Mouse (Mus musculus) heart, adult 9 months (tissue): ENCODE measurements around the gene Usp43.
A peak's percentile ranks its signal among the peaks of the same experiment; 100 is the strongest.

Experiments used
- DNase-seq, 2 experiments: peaks; one replicate each; pipeline ENCODE4 v3.0.0; 2022; ENCODE audit warnings: low spot score in 2 of 2

Gene Usp43

DNA sequence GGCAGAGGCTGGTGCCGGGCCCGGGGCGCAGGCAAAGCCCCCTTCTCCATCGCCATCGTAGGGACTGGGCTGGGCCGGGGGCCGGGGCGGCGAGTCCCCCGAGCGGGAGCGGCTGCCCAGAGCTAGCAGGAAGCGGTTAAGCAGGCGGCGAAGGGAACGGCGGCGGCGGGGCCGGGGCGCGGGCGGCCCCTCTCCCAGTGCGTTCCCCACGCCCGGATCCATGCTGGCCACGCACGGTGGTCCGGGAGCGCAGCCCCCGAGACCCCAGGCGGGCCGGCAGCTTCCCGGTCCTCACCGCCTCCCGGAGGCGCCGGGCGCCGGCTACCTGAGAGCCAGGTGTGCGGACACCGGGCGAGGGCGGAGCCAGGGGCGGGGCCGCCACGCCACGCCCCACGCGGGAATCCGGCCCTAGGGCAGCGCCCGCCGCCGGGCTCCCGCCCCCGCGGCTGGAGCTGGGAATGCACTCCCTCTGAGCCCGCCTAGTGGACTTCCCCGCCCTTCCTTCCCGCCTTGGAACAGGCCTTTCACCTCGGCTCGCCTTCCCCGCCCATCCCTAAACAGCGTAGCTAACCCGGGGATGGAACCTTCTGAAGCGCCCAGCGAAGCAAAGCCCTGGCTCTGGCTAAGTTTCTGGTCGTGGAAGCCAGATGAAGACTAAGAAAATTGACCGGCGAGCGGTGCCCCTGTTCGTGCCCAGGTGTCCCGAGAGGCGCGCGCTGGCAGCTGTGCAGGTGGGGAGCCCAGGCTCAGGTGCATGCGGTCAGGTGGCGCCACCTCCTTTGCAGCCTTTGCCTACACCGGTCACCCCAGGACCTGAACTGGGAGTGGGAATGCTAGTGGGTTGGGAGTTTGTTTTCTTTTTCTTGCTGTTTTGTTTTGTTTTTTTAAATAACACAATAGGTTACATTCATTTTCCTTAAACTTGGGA, at the start of gene Usp43:
Gene Usp43 (minus strand): TSS at position 327 of the 928 bp plus-strand sequence.
- DNase-seq, result peak; percentile 70 to 74

DNA sequence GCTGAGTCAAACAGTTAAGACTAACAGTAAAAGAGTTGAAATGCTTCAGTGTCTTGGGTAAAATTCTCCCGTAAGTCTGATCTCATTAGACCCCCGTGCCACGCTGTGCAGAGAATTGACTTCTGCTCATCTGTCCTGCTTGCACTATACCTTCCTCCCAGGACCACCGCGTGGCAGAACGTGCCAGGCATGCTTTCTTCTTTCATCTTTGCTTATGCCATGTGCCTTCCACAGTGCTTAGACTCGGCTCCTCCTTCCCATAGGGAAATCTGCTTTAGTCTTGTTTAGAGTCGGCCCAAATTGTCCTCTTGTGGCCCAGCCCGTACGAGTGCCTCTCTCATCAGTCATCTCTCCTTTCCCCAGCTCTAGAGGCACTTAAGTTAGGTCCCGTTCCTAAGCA, 45.9 kb upstream of the Usp43 start:
- DNase-seq, result no peak

GRCm38 (mm10) chr11:67965905-67966878, 44.2 kb upstream of the Usp43 start, which contains the start of gene Stx8:
Gene Stx8 (plus strand): TSS chr11:67966193.
- DNase-seq, result peak; percentile 88 to 90

DNA sequence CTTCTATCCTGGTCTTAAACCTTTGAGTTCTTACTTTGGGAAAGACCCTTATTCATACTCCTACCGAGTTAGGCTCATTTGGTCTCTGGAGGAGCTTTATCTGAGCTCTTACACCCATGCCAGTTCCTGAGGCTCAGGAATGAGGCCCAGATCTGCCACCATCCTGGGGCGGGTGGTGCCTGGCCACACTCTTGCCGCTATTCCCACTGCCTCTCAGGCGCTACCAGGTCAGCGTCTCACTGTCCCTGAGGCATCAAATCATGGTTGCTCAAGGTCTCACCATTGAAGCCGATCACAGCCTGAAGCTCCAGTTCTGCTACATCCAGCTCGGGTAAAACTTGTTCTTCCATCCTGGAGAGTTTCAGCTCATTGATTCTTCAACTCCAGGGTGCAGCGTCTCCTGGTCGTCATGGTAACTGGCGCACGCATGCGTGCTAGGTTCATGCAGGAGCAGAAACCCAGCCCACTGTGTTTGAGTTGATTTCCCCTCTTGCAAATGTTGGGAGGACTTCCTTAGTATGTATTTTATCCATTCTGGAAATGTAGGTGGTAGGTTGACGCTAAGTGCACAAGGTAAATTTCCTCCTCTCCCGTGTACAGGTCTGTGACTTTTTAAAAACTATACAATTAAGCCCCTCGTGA, 43.4 kb upstream of the Usp43 start, which contains the start of gene Cfap52:
Gene Cfap52 (minus strand): TSS at position 410 of the 642 bp plus-strand sequence.
- peak; percentile 73 to 78 for DNase-seq

DNA sequence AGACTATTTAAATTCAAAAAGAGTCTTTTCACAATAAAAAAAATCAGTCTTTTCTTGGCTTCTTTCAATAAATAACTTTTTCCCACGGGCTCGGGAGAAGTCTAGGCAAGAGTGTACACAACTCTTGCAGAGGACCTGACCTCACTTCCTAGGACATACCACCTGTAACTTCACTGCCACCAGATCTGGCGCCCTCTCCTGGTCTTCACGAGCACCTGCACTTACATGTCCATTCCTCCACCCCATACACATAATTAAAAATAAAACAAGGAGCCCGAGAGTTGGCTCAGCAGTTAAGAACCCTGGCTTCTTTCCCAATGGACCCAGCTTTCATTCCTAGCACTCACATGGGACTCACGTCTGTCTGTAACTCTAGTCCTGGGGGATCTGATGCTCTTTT, 42.2 kb upstream of the Usp43 start:
- no peak for DNase-seq

- no peak for DNase-seq
Measured at GRCm38 (mm10) chr11:67954413-67954812, 32.5 kb upstream of the Usp43 start.

DNA sequence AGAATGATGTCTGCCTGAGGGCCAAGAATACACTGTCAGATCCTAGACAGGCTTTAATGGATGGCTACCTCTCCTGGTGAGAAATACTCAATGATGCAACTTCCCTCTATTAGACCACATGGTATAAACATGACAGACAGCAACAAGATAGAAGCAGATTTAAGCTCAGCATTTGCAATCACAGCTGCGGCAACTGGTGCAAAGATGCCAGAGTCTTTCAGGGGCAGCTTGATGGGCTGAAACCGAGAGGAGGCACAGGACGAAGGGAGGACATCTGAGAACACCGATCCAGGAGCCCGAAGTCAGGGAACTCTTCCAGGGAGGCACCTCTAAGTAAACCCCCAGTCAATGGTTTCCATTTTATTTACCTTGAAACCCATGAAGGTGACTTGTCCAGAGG, 31.7 kb upstream of the Usp43 start:
- no peak for DNase-seq

GRCm38 (mm10) chr11:67949475-67949874, 27.5 kb upstream of the Usp43 start:
- no peak for DNase-seq

GRCm38 (mm10) chr11:67948229-67948628, 26.3 kb upstream of the Usp43 start:
- DNase-seq, result no peak

DNA sequence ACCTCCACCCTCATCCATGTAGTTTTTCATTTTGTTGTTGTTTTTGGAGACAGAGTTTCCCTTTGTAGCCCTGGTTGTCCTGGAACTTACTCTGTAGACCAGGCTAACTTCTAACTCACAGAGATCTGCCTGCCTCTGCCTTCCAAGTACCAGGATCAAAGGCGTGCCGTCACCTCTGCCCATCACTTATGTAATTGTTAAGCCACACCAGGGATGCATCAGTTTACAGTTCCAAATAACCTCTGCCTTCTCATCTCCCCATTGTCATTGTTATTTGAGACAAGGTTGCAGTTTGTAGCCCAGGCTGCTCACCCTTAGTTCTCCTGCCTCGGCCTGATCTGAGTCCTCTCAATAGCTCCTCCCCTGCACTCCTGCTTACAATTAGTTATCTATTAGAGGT, 10.2 kb upstream of the Usp43 start:
- DNase-seq, result no peak

- DNase-seq, result no peak
Measured at GRCm38 (mm10) chr11:67926348-67927055, 4.5 kb upstream of the Usp43 start.

DNA sequence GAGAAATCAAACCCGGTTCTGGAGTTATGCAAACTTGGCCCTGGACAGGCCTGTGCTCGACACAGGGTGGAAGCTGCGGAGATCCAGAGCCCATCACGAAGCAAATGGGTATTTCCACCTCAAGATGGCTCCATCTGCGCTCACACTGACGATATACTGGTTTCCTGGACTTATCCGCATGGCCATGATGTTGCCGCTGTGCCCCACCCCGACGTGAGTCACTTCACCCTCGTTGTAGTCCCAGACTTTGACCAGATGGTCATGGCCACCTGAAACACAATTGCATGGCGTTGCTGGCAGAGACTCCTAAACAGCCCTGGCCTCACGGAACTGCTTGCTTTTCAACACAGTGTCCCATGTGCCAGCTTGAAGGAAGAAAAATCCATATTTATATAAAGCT, 3.0 kb upstream of the Usp43 start:
- DNase-seq, result no peak

DNA sequence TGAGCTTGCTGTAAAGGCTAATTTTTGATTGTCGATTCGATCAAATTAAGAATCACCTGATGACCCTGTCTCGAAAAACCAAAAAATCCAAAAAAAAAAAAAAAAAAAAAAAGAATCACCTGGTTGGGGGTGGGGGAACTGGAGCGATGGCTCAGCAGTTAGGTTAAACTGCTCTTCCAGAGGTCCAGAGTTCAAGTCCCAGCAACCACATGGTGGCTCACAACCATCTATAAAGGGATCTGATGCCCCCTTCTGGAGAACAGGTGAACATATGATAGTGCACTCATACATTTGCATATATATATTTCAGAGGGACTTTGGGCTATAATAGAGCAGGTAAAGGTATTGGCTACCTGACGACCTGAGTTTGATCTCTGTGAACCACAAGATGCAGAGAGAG, 1.8 kb upstream of the Usp43 start:
- DNase-seq, result no peak

- peak; percentile 68 to 75 for DNase-seq
Measured at GRCm38 (mm10) chr11:67922755-67923125, 787 bp upstream of the Usp43 start.

- peak in 1 of 2 experiments; percentile 36 for DNase-seq
Measured at GRCm38 (mm10) chr11:67921091-67921826, 694 bp downstream of the Usp43 start.

GRCm38 (mm10) chr11:67920226-67920960, 1.6 kb downstream of the Usp43 start:
- DNase-seq, result no peak

- DNase-seq, result peak in 1 of 2 experiments; percentile 16
Measured at GRCm38 (mm10) chr11:67919593-67919992, 2.4 kb downstream of the Usp43 start.

DNA sequence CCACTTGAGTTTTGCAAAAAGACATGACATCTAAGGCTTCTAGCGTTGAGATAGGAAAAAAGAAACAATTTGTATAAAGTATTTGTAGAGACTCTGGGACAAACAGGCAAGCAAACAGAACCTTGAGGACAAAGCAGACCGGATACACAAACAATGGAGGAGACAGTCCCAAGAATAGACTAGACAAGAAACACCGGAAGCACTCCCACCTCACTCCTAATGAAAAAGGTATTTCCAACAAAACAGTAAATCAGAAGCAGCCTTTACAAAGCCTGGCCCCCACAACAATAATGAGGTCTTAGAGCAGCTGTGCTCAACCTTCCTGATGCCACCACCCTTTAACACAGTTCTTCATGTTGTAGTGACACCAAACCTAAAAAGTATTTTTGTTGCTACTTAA, 4.8 kb downstream of the Usp43 start:
- DNase-seq, result peak in 1 of 2 experiments; percentile 25

- no peak for DNase-seq
Measured at GRCm38 (mm10) chr11:67911074-67911473, 10.9 kb downstream of the Usp43 start.

- no peak for DNase-seq
Measured at GRCm38 (mm10) chr11:67903756-67904155, 18.2 kb downstream of the Usp43 start.
